Mouse (Mus musculus) hindbrain, embryonic 12.5 days (tissue): Measurements from ENCODE around the gene Ergic1. TPM values are rescaled to one million over a fixed set of nuclear protein-coding genes. Genes with fewer than 3 reads are reported as not detected.

ENCODE experiments used
- ATAC-seq: fragments of 200-750 bp; cut with Nextera tagmentation; 2 replicates; pipeline ENCODE4 v1.8.0; 2017; ENCODE audit warnings: moderate TSS enrichment; ENCODE audit not compliant: low FRiP score
- H3K27ac ChIP-seq: fragments of 300-500 bp; sonication (generic); 2 replicates; pipeline ENCODE4 v1.5.1; 2016; ENCODE audit warnings: mild to moderate bottlenecking
- H3K27me3 ChIP-seq: fragments of 300-500 bp; sonication (generic); 2 replicates; pipeline ENCODE4 v1.6.1; 2016; ENCODE audit warnings: mild to moderate bottlenecking
- H3K36me3 ChIP-seq: fragments of 300-500 bp; sonication (generic); 2 replicates; pipeline ENCODE4 v1.6.1; 2016; ENCODE audit warnings: mild to moderate bottlenecking
- H3K4me1 ChIP-seq: fragments of 300-500 bp; sonication (generic); 2 replicates; pipeline ENCODE4 v1.6.1; 2016
- H3K4me2 ChIP-seq: fragments of 300-500 bp; sonication (generic); replicated peaks from 2 replicates; pipeline ENCODE4 v1.6.1; 2016; ENCODE audit warnings: mild to moderate bottlenecking
- H3K4me3 ChIP-seq: fragments of 300-500 bp; sonication (generic); 2 replicates; pipeline ENCODE4 v1.5.1; 2016; ENCODE audit warnings: mild to moderate bottlenecking
- H3K9ac ChIP-seq: fragments of 300-500 bp; sonication (generic); 2 replicates; pipeline ENCODE4 v1.6.1; 2016; ENCODE audit warnings: mild to moderate bottlenecking, moderate library complexity
- H3K9me3 ChIP-seq: fragments of 300-500 bp; sonication (generic); replicated peaks from 2 replicates; pipeline ENCODE4 v1.6.1; 2016; ENCODE audit warnings: mild to moderate bottlenecking
- WGBS: fragments of 180-500 bp; shearing (Covaris S2); methylation state at CpG from one replicate; pipeline ENCODE4 v1.1.7; 2016; 5-methylcytosine and 5-hydroxymethylcytosine counted together
- polyA plus RNA-seq: library from polyadenylated mRNA; unstranded; fragments of >200 nt; fragmentation: Nextera tagmentation; extraction: Ambion mirVana; gene quantifications from 2 replicates; pipeline ENCODE4 v1.2.1, GENCODE M21; 2016

Ergic1 gene
- polyA plus RNA-seq, 1 experiment from 2014 or later = 85.3 TPM

- no peaks in the 10 kb centered on the region for H3K9me3 ChIP-seq
- no peaks in the 10 kb centered on the region for H3K27me3 ChIP-seq
- H3K9ac ChIP-seq = no peak overlapping the region
- H3K4me2 ChIP-seq = no peak overlapping the region
- H3K4me3 ChIP-seq = no peak overlapping the region
- H3K36me3 ChIP-seq = no peaks in the 10 kb centered on the region
- peaks cover 4% of the 10 kb centered on the region; the same call in 1 of the 2 replicates for H3K4me1 ChIP-seq
- ATAC-seq = no peak
- 93% methylated on average over 6 of the region's 6 CpGs for WGBS
- no peak overlapping the region for H3K27ac ChIP-seq
Observed at GRCm38 (mm10) chr17:26528751-26529150, 32.5 kb upstream of the Ergic1 start.

- no peak for ATAC-seq
- Histone ChIP-seq H3K4me2 (no peak overlapping the region), H3K36me3 (no peaks in the 10 kb centered on the region), H3K9ac (no peak overlapping the region), H3K27me3 (no peaks in the 10 kb centered on the region), H3K9me3 (no peaks in the 10 kb centered on the region), H3K4me1 (peaks cover 4% of the 10 kb centered on the region; the same call in 1 of the 2 replicates), H3K4me3 (no peak overlapping the region), H3K27ac (no peak overlapping the region)
- WGBS = 86% methylated on average over 5 of the region's 5 CpGs
Observed at GRCm38 (mm10) chr17:26529791-26530241, 31.5 kb upstream of the Ergic1 start.

- H3K27me3 ChIP-seq = no peaks in the 10 kb centered on the region
- no peak for ATAC-seq
- H3K27ac ChIP-seq = no peak overlapping the region
- H3K4me2 ChIP-seq = no peak overlapping the region
- H3K9me3 ChIP-seq = no peaks in the 10 kb centered on the region
- peaks cover 4% of the 10 kb centered on the region; the same call in 1 of the 2 replicates for H3K4me1 ChIP-seq
- H3K4me3 ChIP-seq = no peak overlapping the region
- no peak overlapping the region for H3K9ac ChIP-seq
- H3K36me3 ChIP-seq = no peaks in the 10 kb centered on the region
- 43% methylated on average over 3 of the region's 3 CpGs for WGBS
Observed at GRCm38 (mm10) chr17:26530590-26531081, 30.7 kb upstream of the Ergic1 start.

GRCm38 (mm10) chr17:26531395-26532027 lies 29.8 kb upstream of the Ergic1 start:
- Histone ChIP-seq H3K27me3 (no peaks in the 10 kb centered on the region), H3K36me3 (no peaks in the 10 kb centered on the region), H3K4me3 (no peak overlapping the region), H3K27ac (no peak overlapping the region), H3K4me1 (peaks cover 4% of the 10 kb centered on the region; the same call in 1 of the 2 replicates), H3K9me3 (no peaks in the 10 kb centered on the region), H3K4me2 (no peak overlapping the region), H3K9ac (no peak overlapping the region)
- WGBS = 87% methylated on average over 7 of the region's 7 CpGs
- ATAC-seq = no peak

GRCm38 (mm10) chr17:26532476-26533045 lies 28.7 kb upstream of the Ergic1 start:
- Histone ChIP-seq H3K4me1 (peaks cover 4% of the 10 kb centered on the region; the same call in 1 of the 2 replicates), H3K4me2 (no peak overlapping the region), H3K9me3 (no peaks in the 10 kb centered on the region), H3K36me3 (no peaks in the 10 kb centered on the region), H3K27ac (no peak overlapping the region), H3K4me3 (no peak overlapping the region), H3K27me3 (no peaks in the 10 kb centered on the region), H3K9ac (no peak overlapping the region)
- no peak for ATAC-seq
- WGBS = 66% methylated on average over 4 of the region's 4 CpGs

GRCm38 (mm10) chr17:26533871-26534372 lies 27.4 kb upstream of the Ergic1 start:
- ATAC-seq = no peak
- 84% methylated on average over 5 of the region's 5 CpGs for WGBS
- no peak overlapping the region for H3K4me3 ChIP-seq

GRCm38 (mm10) chr17:26534695-26535094 lies 26.6 kb upstream of the Ergic1 start:
- no peaks in the 10 kb centered on the region for H3K27me3 ChIP-seq
- H3K27ac ChIP-seq = no peak overlapping the region
- WGBS = 90% methylated on average over 5 of the region's 5 CpGs
- ATAC-seq = no peak
- H3K9ac ChIP-seq = no peak overlapping the region
- H3K36me3 ChIP-seq = no peaks in the 10 kb centered on the region
- H3K4me1 ChIP-seq = peaks cover 4% of the 10 kb centered on the region; the same call in 1 of the 2 replicates
- H3K4me2 ChIP-seq = no peak overlapping the region
- no peaks in the 10 kb centered on the region for H3K9me3 ChIP-seq
- H3K4me3 ChIP-seq = no peak overlapping the region

More at GRCm38 (mm10) chr17:26533871-26534372, 27.4 kb upstream of the Ergic1 start:
- Histone ChIP-seq H3K9me3 (no peaks in the 10 kb centered on the region), H3K27ac (no peak overlapping the region), H3K4me2 (no peak overlapping the region), H3K9ac (no peak overlapping the region), H3K36me3 (no peaks in the 10 kb centered on the region), H3K27me3 (no peaks in the 10 kb centered on the region), H3K4me1 (peaks cover 4% of the 10 kb centered on the region; the same call in 1 of the 2 replicates)

- ATAC-seq = no peak
- Histone ChIP-seq H3K9me3 (no peaks in the 10 kb centered on the region), H3K27me3 (no peaks in the 10 kb centered on the region), H3K36me3 (no peaks in the 10 kb centered on the region), H3K4me2 (no peak overlapping the region), H3K4me3 (no peak overlapping the region), H3K4me1 (peaks cover 2% of the 10 kb centered on the region; the same call in 1 of the 2 replicates), H3K9ac (no peak overlapping the region), H3K27ac (no peak overlapping the region; the same call in 1 of the 2 replicates)
- 84% methylated on average over 7 of the region's 7 CpGs for WGBS
Observed at GRCm38 (mm10) chr17:26535251-26536136, 25.8 kb upstream of the Ergic1 start.

GRCm38 (mm10) chr17:26537722-26538471 lies 23.4 kb upstream of the Ergic1 start:
- H3K27ac ChIP-seq = no peak overlapping the region
- no peak overlapping the region for H3K4me3 ChIP-seq
- no peaks in the 10 kb centered on the region for H3K27me3 ChIP-seq
- ATAC-seq = no peak
- no peak overlapping the region for H3K9ac ChIP-seq
- H3K36me3 ChIP-seq = no peaks in the 10 kb centered on the region
- 41% methylated on average over 6 of the region's 6 CpGs for WGBS
- no peak overlapping the region for H3K4me2 ChIP-seq
- H3K9me3 ChIP-seq = no peaks in the 10 kb centered on the region
- H3K4me1 ChIP-seq = no peaks in the 10 kb centered on the region

- no peaks in the 10 kb centered on the region for H3K4me1 ChIP-seq
- H3K9me3 ChIP-seq = no peaks in the 10 kb centered on the region
- H3K4me2 ChIP-seq = no peak overlapping the region
- WGBS = 85% methylated on average over 5 of the region's 5 CpGs
- 0 out of 2 replicates have a peak overlapping the region, but pooled peaks have one; percentile 5 for H3K27ac ChIP-seq
- H3K27me3 ChIP-seq = no peaks in the 10 kb centered on the region
- H3K36me3 ChIP-seq = no peaks in the 10 kb centered on the region
- no peak overlapping the region for H3K4me3 ChIP-seq
- H3K9ac ChIP-seq = no peak overlapping the region
- ATAC-seq = no peak
Observed at GRCm38 (mm10) chr17:26540083-26540482, 21.2 kb upstream of the Ergic1 start.

GRCm38 (mm10) chr17:26544319-26544963 lies 16.8 kb upstream of the Ergic1 start:
- no peaks in the 10 kb centered on the region for H3K4me1 ChIP-seq
- H3K9me3 ChIP-seq = no peaks in the 10 kb centered on the region
- no peaks in the 10 kb centered on the region for H3K36me3 ChIP-seq
- H3K4me3 ChIP-seq = no peak overlapping the region
- no peak overlapping the region for H3K27ac ChIP-seq
- no peak overlapping the region for H3K4me2 ChIP-seq
- 0 out of 2 replicates have a peak, but pooled peaks cover 6% of the 10 kb centered on the region for H3K27me3 ChIP-seq
- H3K9ac ChIP-seq = no peak overlapping the region
- no peak for ATAC-seq
- 86% methylated on average over 8 of the region's 8 CpGs for WGBS
